Mouse (Mus musculus): ENCODE results near the gene Spata45.

Spata45 gene

GRCm38 (mm10) chr1:191084951-191085559 is 48.6 kb downstream of the Spata45 start:
- in situ Hi-C loops (cut with MboI, MseI): loop anchor here (5.0 kb wide), 1 partner anchor 42 kb away; no protein-coding TSS in a partner anchor

GRCm38 (mm10) chr1:191085597-191085996 is 49.2 kb downstream of the Spata45 start:
- in situ Hi-C loops (cut with MboI, MseI): loop anchor here (5.0 kb wide), 1 partner anchor 42 kb away; no protein-coding TSS in a partner anchor

DNA sequence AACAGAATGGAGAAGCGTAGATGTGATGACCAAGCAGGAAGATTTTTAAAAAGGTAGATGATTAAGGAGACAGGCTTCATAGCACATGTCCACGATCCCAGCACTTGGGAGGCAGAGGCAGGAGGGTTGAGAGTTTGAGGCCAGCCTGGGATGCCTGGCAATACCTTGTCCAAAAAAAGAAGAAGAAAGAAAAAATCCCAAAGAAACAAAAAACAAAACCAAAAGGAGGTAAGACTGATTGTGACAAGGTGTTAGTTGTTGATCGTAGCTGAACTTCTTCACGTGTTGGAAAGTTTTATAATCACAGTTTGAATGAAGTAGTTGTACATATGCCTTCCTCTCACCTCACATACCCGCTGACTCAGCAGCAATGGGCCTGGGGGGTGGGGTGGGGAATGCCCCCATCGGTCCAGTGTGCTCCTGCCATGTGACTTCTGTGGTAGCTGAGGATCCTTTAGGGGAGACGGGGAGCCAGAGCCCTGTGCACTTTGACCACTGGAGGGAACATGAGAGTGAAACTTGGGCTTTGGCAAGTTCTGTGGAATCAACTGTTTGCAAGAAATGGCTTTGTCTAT is 50.0 kb downstream of the Spata45 start:
- in situ Hi-C loops (cut with MboI, MseI): loop anchor here (5.0 kb wide), 1 partner anchor 41 kb away; no protein-coding TSS in a partner anchor

GRCm38 (mm10) chr1:191086960-191087359 is 50.5 kb downstream of the Spata45 start:
- in situ Hi-C loops (cut with MboI, MseI): loop anchor here (5.0 kb wide), 1 partner anchor 40 kb away; no protein-coding TSS in a partner anchor

- in situ Hi-C loops (cut with MboI, MseI): loop anchor here (5.0 kb wide), 1 partner anchor 39 kb away; no protein-coding TSS in a partner anchor
Measured at GRCm38 (mm10) chr1:191087955-191088354, 51.5 kb downstream of the Spata45 start.

- in situ Hi-C loops (cut with MboI, MseI): loop anchor here (5.0 kb wide), 1 partner anchor 38 kb away; no protein-coding TSS in a partner anchor
Measured at GRCm38 (mm10) chr1:191089355-191089754, 52.9 kb downstream of the Spata45 start.

DNA sequence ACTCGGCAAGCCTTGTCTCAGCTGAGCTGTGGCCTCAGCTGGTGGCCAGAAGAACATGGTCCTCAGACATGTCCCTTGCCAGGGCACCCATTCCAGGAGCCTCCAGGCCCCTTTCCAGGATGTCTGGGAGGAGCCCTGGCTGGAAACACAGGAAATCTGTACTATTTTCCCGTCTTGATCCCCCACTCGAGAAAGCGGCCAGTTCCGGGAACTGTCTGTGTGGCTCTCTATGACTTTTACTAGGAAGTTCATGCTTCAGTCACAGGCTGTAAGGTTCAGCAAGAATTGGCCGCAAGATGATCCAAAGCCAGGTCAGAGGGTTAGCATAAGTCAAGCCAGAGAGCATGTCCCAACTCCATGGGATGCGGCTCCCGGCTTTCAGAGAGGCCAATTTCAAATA is 55.6 kb downstream of the Spata45 start:
- in situ Hi-C loops (cut with MboI, MseI): no loop called here
